Mouse (Mus musculus) olfactory bulb, adult 2 months (tissue): Measurements from ENCODE around the gene Ttc28.

Experiments used
- CTCF ChIP-seq: fragments of 200-500 bp; IDR thresholded peaks from 2 replicates; pipeline ENCODE4 v1.5.1; 2012; ENCODE audit warnings: low read depth, mild to moderate bottlenecking, low read length, moderate library complexity; ENCODE audit not compliant: insufficient read depth
- POLR2A ChIP-seq: fragments of 200-500 bp; IDR thresholded peaks from 2 replicates; pipeline ENCODE4 v1.6.1; 2012; ENCODE audit warnings: mild to moderate bottlenecking, low read depth, low read length, moderate library complexity; ENCODE audit not compliant: insufficient read depth

DNA sequence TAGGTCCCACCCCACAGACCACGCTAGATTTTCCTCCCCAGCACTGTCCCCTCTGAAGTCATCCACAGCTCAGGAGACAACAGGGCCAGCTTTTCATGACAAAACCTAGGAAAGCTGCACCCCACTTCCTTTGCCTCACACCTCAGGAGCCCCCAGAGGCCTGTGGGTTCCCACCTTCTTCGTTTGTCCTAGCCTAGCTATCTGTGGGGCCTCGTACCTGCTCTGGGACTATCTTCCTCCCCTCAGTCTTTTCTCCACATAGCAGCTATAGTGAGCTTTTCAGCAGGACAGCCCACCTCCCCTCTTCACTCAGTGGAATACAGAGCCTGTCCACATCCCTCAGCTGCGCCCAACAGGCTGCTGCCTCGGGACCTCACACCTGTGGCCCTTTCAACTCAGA is 418.2 kb downstream of the Ttc28 start:
- TF ChIP-seq POLR2A (no peak), CTCF (no peak)
